Mouse (Mus musculus) myocyte (in vitro differentiated cells): ENCODE data around the gene Gcfc2. TPM values are rescaled to one million over a fixed set of nuclear protein-coding genes. Genes with fewer than 3 reads are reported as not detected.

ENCODE experiments used
- H3K27me3 ChIP-seq: one replicate; pipeline ENCODE4 v1.6.1; 2011; ENCODE audit not compliant: control insufficient read depth, insufficient read depth, insufficient read length
- H3K36me3 ChIP-seq: one replicate; pipeline ENCODE4 v1.6.1; 2011; ENCODE audit not compliant: control insufficient read depth, insufficient read depth
- H3K4me2 ChIP-seq: one replicate; pipeline ENCODE4 v1.6.1; 2011; ENCODE audit warnings: low read depth, control low read depth
- H3K4me3 ChIP-seq: one replicate; pipeline ENCODE4 v1.5.1; 2011; ENCODE audit warnings: mild to moderate bottlenecking, control low read depth, moderate library complexity
- H3K79me2 ChIP-seq: one replicate; pipeline ENCODE4 v1.6.1; 2011; ENCODE audit not compliant: control insufficient read depth, insufficient read depth
- H3ac ChIP-seq: one replicate; pipeline ENCODE4 v1.6.1; 2011; ENCODE audit not compliant: control insufficient read depth, insufficient read length
- CEBPB ChIP-seq: IDR thresholded peaks from 2 replicates; pipeline ENCODE4 v1.6.1; 2011; ENCODE audit warnings: mild to moderate bottlenecking, moderate library complexity; ENCODE audit not compliant: poor library complexity, insufficient read depth, severe bottlenecking
- E2F4 ChIP-seq: IDR thresholded peaks from one replicate; pipeline ENCODE4 v1.6.1; 2011; ENCODE audit warnings: mild to moderate bottlenecking, control low read depth, moderate library complexity; ENCODE audit not compliant: insufficient read depth
- MAX ChIP-seq: IDR thresholded peaks from one replicate; pipeline ENCODE4 v1.6.1; 2011; ENCODE audit warnings: low read depth, mild to moderate bottlenecking, control low read depth
- MYOD1 ChIP-seq, 3 experiments: IDR thresholded peaks; one replicate each; pipeline ENCODE4 v1.6.1; 2011; ENCODE audit warnings: control low read depth in 2 of 3, low read depth in 2 of 3, mild to moderate bottlenecking in 2 of 3, moderate library complexity in 1 of 3; ENCODE audit not compliant: insufficient read length in 2 of 3, control insufficient read depth in 1 of 3
- MYOG ChIP-seq, 3 experiments: IDR thresholded peaks; one replicate each; pipeline ENCODE4 v1.6.1; 2011; ENCODE audit warnings: control low read depth in 2 of 3, low read depth in 2 of 3, mild to moderate bottlenecking in 2 of 3; ENCODE audit not compliant: insufficient read length in 2 of 3, control insufficient read depth in 1 of 3, insufficient read depth in 1 of 3
- POLR2A ChIP-seq: IDR thresholded peaks from one replicate; pipeline ENCODE4 v1.6.1; 2011; ENCODE audit warnings: low read depth, mild to moderate bottlenecking, control low read depth, moderate library complexity; ENCODE audit not compliant: insufficient read length
- POLR2AphosphoS2 ChIP-seq: IDR thresholded peaks from one replicate; pipeline ENCODE4 v1.6.1; 2011; ENCODE audit warnings: low read depth, control low read depth; ENCODE audit not compliant: insufficient read length
- REST ChIP-seq: IDR thresholded peaks from one replicate; pipeline ENCODE4 v1.6.1; 2011; ENCODE audit warnings: mild to moderate bottlenecking, control low read depth, moderate library complexity; ENCODE audit not compliant: insufficient read depth, insufficient read length
- SRF ChIP-seq: IDR thresholded peaks from one replicate; pipeline ENCODE4 v1.6.1; 2011; ENCODE audit warnings: low read depth; ENCODE audit not compliant: control insufficient read depth, insufficient read length
- TCF12 ChIP-seq: IDR thresholded peaks from one replicate; pipeline ENCODE4 v1.6.1; 2011; ENCODE audit warnings: mild to moderate bottlenecking, control low read depth; ENCODE audit not compliant: poor library complexity, insufficient read depth, severe bottlenecking
- TCF3 ChIP-seq: IDR thresholded peaks from one replicate; pipeline ENCODE4 v1.6.1; 2011; ENCODE audit warnings: low read depth, control low read depth; ENCODE audit not compliant: insufficient read length
- USF1 ChIP-seq: IDR thresholded peaks from one replicate; pipeline ENCODE4 v1.6.1; 2011; ENCODE audit warnings: low read depth, mild to moderate bottlenecking, control low read depth, moderate library complexity
- polyA plus RNA-seq: library from polyadenylated mRNA; unstranded; fragments of >200 nt; fragmentation: generic; extraction: Trizol; gene quantifications from one replicate; pipeline ENCODE4 v1.2.1, GENCODE M21; 2012; ENCODE audit warnings: missing spikeins

The Gcfc2 gene
- 0.88 TPM for polyA plus RNA-seq

GRCm38 (mm10) chr6:81923523-81924142 is at the start of gene Gcfc2:
Gene Gcfc2 (plus strand): TSS chr6:81923669.
- H3K27me3 ChIP-seq = no peaks in the 10 kb centered on the region

GRCm38 (mm10) chr6:81895678-81896230 is 27.7 kb upstream of the Gcfc2 start:
- TF ChIP-seq MYOD1 (IDR thresholded peaks at IDR 0.05; ENCODE audit: control insufficient read depth in 1 of 3, insufficient read length in 2 of 3, low read depth in 2 of 3) = no peak
- H3K27me3 ChIP-seq = no peaks in the 10 kb centered on the region
- H3K36me3 ChIP-seq = no peaks in the 10 kb centered on the region
- H3K79me2 ChIP-seq = no peaks in the 10 kb centered on the region
- no peak overlapping the region for H3ac ChIP-seq
- no peak overlapping the region for H3K4me2 ChIP-seq
- H3K4me3 ChIP-seq = no peak overlapping the region

More at GRCm38 (mm10) chr6:81923523-81924142, at the start of gene Gcfc2:
- H3K4me2 ChIP-seq = peak within 1 kb of the TSS; percentile 90
- peak within 1 kb of the TSS; percentile 20 for H3ac ChIP-seq
- H3K36me3 ChIP-seq = peaks cover 6% of the 10 kb centered on the region
- H3K79me2 ChIP-seq = peaks cover 8% of the 10 kb centered on the region
- TF ChIP-seq POLR2AphosphoS2 (peak; percentile 61), MYOD1 (IDR thresholded peaks at IDR 0.05; ENCODE audit: control insufficient read depth in 1 of 3, insufficient read length in 2 of 3, low read depth in 2 of 3) (no peak), USF1 (no peak), POLR2A (peak; percentile 68)
- peak within 1 kb of the TSS; percentile 56 for H3K4me3 ChIP-seq

- no peak overlapping the region for H3ac ChIP-seq
- H3K27me3 ChIP-seq = peaks cover 4% of the 10 kb centered on the region
- no peak for TF ChIP-seq REST
- TF ChIP-seq TCF3 = no peak
- no peak for TF ChIP-seq MAX
- TF ChIP-seq MYOD1 (IDR thresholded peaks at IDR 0.05; ENCODE audit: control insufficient read depth in 1 of 3, insufficient read length in 2 of 3, low read depth in 2 of 3) = no peak
- TF ChIP-seq E2F4 = no peak
- TF ChIP-seq TCF12 = no peak
- TF ChIP-seq POLR2A = no peak
- no peak for TF ChIP-seq USF1
- TF ChIP-seq SRF = no peak
- no peak for TF ChIP-seq POLR2AphosphoS2
- TF ChIP-seq CEBPB = no peak
- TF ChIP-seq MYOG (IDR thresholded peaks at IDR 0.05; ENCODE audit: control insufficient read depth in 1 of 3, insufficient read depth in 1 of 3, insufficient read length in 2 of 3, low read depth in 2 of 3) = no peak
- H3K79me2 ChIP-seq = no peaks in the 10 kb centered on the region
- H3K4me3 ChIP-seq = no peak overlapping the region
- H3K36me3 ChIP-seq = no peaks in the 10 kb centered on the region
- H3K4me2 ChIP-seq = no peak overlapping the region
These were observed 13.1 kb upstream of the Gcfc2 start for GRCm38 (mm10) chr6:81910302-81910855.

GRCm38 (mm10) chr6:81911244-81911643 is 12.2 kb upstream of the Gcfc2 start:
- H3K4me3 ChIP-seq = no peak overlapping the region
- TF ChIP-seq POLR2AphosphoS2 = no peak
- H3K79me2 ChIP-seq = no peaks in the 10 kb centered on the region

GRCm38 (mm10) chr6:81911713-81912112 is 11.8 kb upstream of the Gcfc2 start:
- Histone ChIP-seq H3K4me3 (no peak overlapping the region), H3K79me2 (no peaks in the 10 kb centered on the region), H3K36me3 (no peaks in the 10 kb centered on the region), H3K27me3 (peaks cover 4% of the 10 kb centered on the region), H3ac (no peak overlapping the region), H3K4me2 (no peak overlapping the region)
- no peak for TF ChIP-seq TCF12
- no peak for TF ChIP-seq USF1
- TF ChIP-seq MYOD1 (IDR thresholded peaks at IDR 0.05; ENCODE audit: control insufficient read depth in 1 of 3, insufficient read length in 2 of 3, low read depth in 2 of 3) = no peak
- no peak for TF ChIP-seq REST
- TF ChIP-seq POLR2AphosphoS2 = no peak
- TF ChIP-seq CEBPB = no peak
- TF ChIP-seq POLR2A = no peak
- no peak for TF ChIP-seq E2F4
- no peak for TF ChIP-seq TCF3
- TF ChIP-seq MYOG (IDR thresholded peaks at IDR 0.05; ENCODE audit: control insufficient read depth in 1 of 3, insufficient read depth in 1 of 3, insufficient read length in 2 of 3, low read depth in 2 of 3) = no peak
- no peak for TF ChIP-seq MAX
- no peak for TF ChIP-seq SRF

More at GRCm38 (mm10) chr6:81911244-81911643, 12.2 kb upstream of the Gcfc2 start:
- Histone ChIP-seq H3K27me3 (peaks cover 4% of the 10 kb centered on the region), H3K4me2 (no peak overlapping the region), H3K36me3 (no peaks in the 10 kb centered on the region), H3ac (no peak overlapping the region)
